Mouse (Mus musculus) hindbrain, embryonic 12.5 days (tissue): Measurements from ENCODE around the gene Pemt. TPM values are rescaled to one million over a fixed set of nuclear protein-coding genes. Genes with fewer than 3 reads are reported as not detected.

Source experiments
- ATAC-seq: fragments of 200-750 bp; cut with Nextera tagmentation; 2 replicates; pipeline ENCODE4 v1.8.0; 2017; ENCODE audit warnings: moderate TSS enrichment; ENCODE audit not compliant: low FRiP score
- H3K27ac ChIP-seq: fragments of 300-500 bp; sonication (generic); 2 replicates; pipeline ENCODE4 v1.5.1; 2016; ENCODE audit warnings: mild to moderate bottlenecking
- H3K27me3 ChIP-seq: fragments of 300-500 bp; sonication (generic); 2 replicates; pipeline ENCODE4 v1.6.1; 2016; ENCODE audit warnings: mild to moderate bottlenecking
- H3K36me3 ChIP-seq: fragments of 300-500 bp; sonication (generic); 2 replicates; pipeline ENCODE4 v1.6.1; 2016; ENCODE audit warnings: mild to moderate bottlenecking
- H3K4me1 ChIP-seq: fragments of 300-500 bp; sonication (generic); 2 replicates; pipeline ENCODE4 v1.6.1; 2016
- H3K4me2 ChIP-seq: fragments of 300-500 bp; sonication (generic); replicated peaks from 2 replicates; pipeline ENCODE4 v1.6.1; 2016; ENCODE audit warnings: mild to moderate bottlenecking
- H3K4me3 ChIP-seq: fragments of 300-500 bp; sonication (generic); 2 replicates; pipeline ENCODE4 v1.5.1; 2016; ENCODE audit warnings: mild to moderate bottlenecking
- H3K9ac ChIP-seq: fragments of 300-500 bp; sonication (generic); 2 replicates; pipeline ENCODE4 v1.6.1; 2016; ENCODE audit warnings: mild to moderate bottlenecking, moderate library complexity
- H3K9me3 ChIP-seq: fragments of 300-500 bp; sonication (generic); replicated peaks from 2 replicates; pipeline ENCODE4 v1.6.1; 2016; ENCODE audit warnings: mild to moderate bottlenecking
- WGBS: fragments of 180-500 bp; shearing (Covaris S2); methylation state at CpG from one replicate; pipeline ENCODE4 v1.1.7; 2016; 5-methylcytosine and 5-hydroxymethylcytosine counted together
- polyA plus RNA-seq: library from polyadenylated mRNA; unstranded; fragments of >200 nt; fragmentation: Nextera tagmentation; extraction: Ambion mirVana; gene quantifications from 2 replicates; pipeline ENCODE4 v1.2.1, GENCODE M21; 2016

The Pemt gene
- polyA plus RNA-seq, 1 experiment from 2014 or later: 5.7 TPM

- Histone ChIP-seq H3K9ac (no peak overlapping the region), H3K4me2 (no peak overlapping the region), H3K9me3 (no peaks in the 10 kb centered on the region), H3K4me1 (peaks cover 9% of the 10 kb centered on the region), H3K36me3 (no peaks in the 10 kb centered on the region), H3K27ac (no peak overlapping the region), H3K27me3 (0 out of 2 replicates have a peak, but pooled peaks cover 7% of the 10 kb centered on the region), H3K4me3 (no peak overlapping the region)
- 83% methylated on average over 5 of the region's 5 CpGs for WGBS
- no peak for ATAC-seq
Observed at GRCm38 (mm10) chr11:60026166-60026565, 20.1 kb downstream of the Pemt start.

- Histone ChIP-seq H3K4me1 (no peaks in the 10 kb centered on the region), H3K4me2 (no peak overlapping the region), H3K9ac (no peak overlapping the region), H3K9me3 (no peaks in the 10 kb centered on the region), H3K27me3 (0 out of 2 replicates have a peak, but pooled peaks cover 7% of the 10 kb centered on the region), H3K27ac (no peak overlapping the region), H3K36me3 (no peaks in the 10 kb centered on the region), H3K4me3 (no peak overlapping the region)
- ATAC-seq: no peak
- WGBS: 84% methylated on average over 6 of the region's 6 CpGs
Observed at GRCm38 (mm10) chr11:60021201-60021600, 25.1 kb downstream of the Pemt start.

GRCm38 (mm10) chr11:60016726-60017125 is 29.6 kb downstream of the Pemt start:
- H3K9ac ChIP-seq: no peak overlapping the region
- no peak overlapping the region for H3K4me3 ChIP-seq
- WGBS: 67% methylated on average over 4 of the region's 4 CpGs

GRCm38 (mm10) chr11:60011516-60011915 is 34.8 kb downstream of the Pemt start:
- Histone ChIP-seq H3K9ac (no peak overlapping the region), H3K36me3 (no peaks in the 10 kb centered on the region), H3K9me3 (no peaks in the 10 kb centered on the region), H3K4me2 (no peak overlapping the region), H3K4me3 (no peak overlapping the region), H3K27me3 (no peaks in the 10 kb centered on the region), H3K27ac (no peak overlapping the region), H3K4me1 (peaks cover 6% of the 10 kb centered on the region; the same call in 1 of the 2 replicates)
- WGBS: 73% methylated on average over 3 of the region's 3 CpGs
- ATAC-seq: no peak

More at GRCm38 (mm10) chr11:60016726-60017125, 29.6 kb downstream of the Pemt start:
- Histone ChIP-seq H3K36me3 (no peaks in the 10 kb centered on the region), H3K4me1 (no peaks in the 10 kb centered on the region), H3K9me3 (no peaks in the 10 kb centered on the region), H3K27ac (no peak overlapping the region), H3K4me2 (no peak overlapping the region), H3K27me3 (no peaks in the 10 kb centered on the region)
- ATAC-seq: no peak

- H3K27ac ChIP-seq: no peak overlapping the region
- 54% methylated on average over 3 of the region's 3 CpGs for WGBS
Observed at GRCm38 (mm10) chr11:60009451-60009850, 36.8 kb downstream of the Pemt start.

GRCm38 (mm10) chr11:60005866-60006265 is 40.4 kb downstream of the Pemt start:
- WGBS: 80% methylated on average over 3 of the region's 3 CpGs
- Histone ChIP-seq H3K4me3 (no peak overlapping the region), H3K9me3 (no peaks in the 10 kb centered on the region), H3K9ac (no peak overlapping the region), H3K27me3 (no peaks in the 10 kb centered on the region), H3K27ac (no peak overlapping the region), H3K4me1 (peaks cover 6% of the 10 kb centered on the region; the same call in 1 of the 2 replicates), H3K36me3 (no peaks in the 10 kb centered on the region), H3K4me2 (no peak overlapping the region)
- ATAC-seq: no peak

More at GRCm38 (mm10) chr11:60009451-60009850, 36.8 kb downstream of the Pemt start:
- Histone ChIP-seq H3K4me2 (no peak overlapping the region), H3K27me3 (no peaks in the 10 kb centered on the region), H3K4me1 (peaks cover 6% of the 10 kb centered on the region; the same call in 1 of the 2 replicates), H3K9ac (no peak overlapping the region), H3K36me3 (no peaks in the 10 kb centered on the region), H3K9me3 (no peaks in the 10 kb centered on the region), H3K4me3 (no peak overlapping the region)
- ATAC-seq: no peak

GRCm38 (mm10) chr11:60004716-60005115 is 41.6 kb downstream of the Pemt start:
- Histone ChIP-seq H3K27me3 (no peaks in the 10 kb centered on the region), H3K4me3 (no peak overlapping the region), H3K4me2 (no peak overlapping the region), H3K9me3 (no peaks in the 10 kb centered on the region), H3K4me1 (0 out of 2 replicates have a peak, but pooled peaks cover under 1% of the 10 kb centered on the region), H3K9ac (no peak overlapping the region), H3K36me3 (no peaks in the 10 kb centered on the region), H3K27ac (no peak overlapping the region)
- no peak for ATAC-seq
- WGBS: 67% methylated on average over 6 of the region's 6 CpGs

GRCm38 (mm10) chr11:60003811-60004210 is 42.5 kb downstream of the Pemt start:
- H3K27me3 ChIP-seq: no peaks in the 10 kb centered on the region
- WGBS: 86% methylated on average over 7 of the region's 8 CpGs
- no peak overlapping the region for H3K4me3 ChIP-seq
- no peaks in the 10 kb centered on the region for H3K36me3 ChIP-seq
- no peaks in the 10 kb centered on the region for H3K4me1 ChIP-seq
- no peaks in the 10 kb centered on the region for H3K9me3 ChIP-seq
- ATAC-seq: no peak
- no peak overlapping the region for H3K27ac ChIP-seq
- no peak overlapping the region for H3K4me2 ChIP-seq
- no peak overlapping the region for H3K9ac ChIP-seq

GRCm38 (mm10) chr11:60001231-60001980 is 44.9 kb downstream of the Pemt start:
- no peaks in the 10 kb centered on the region for H3K4me1 ChIP-seq
- H3K4me2 ChIP-seq: no peak overlapping the region
- ATAC-seq: no peak
- H3K27me3 ChIP-seq: no peaks in the 10 kb centered on the region
- H3K9ac ChIP-seq: no peak overlapping the region
- H3K27ac ChIP-seq: no peak overlapping the region
- WGBS: 80% methylated on average over 5 of the region's 5 CpGs
- no peaks in the 10 kb centered on the region for H3K36me3 ChIP-seq
- H3K9me3 ChIP-seq: no peaks in the 10 kb centered on the region
- H3K4me3 ChIP-seq: no peak overlapping the region

GRCm38 (mm10) chr11:59994318-59994717 is 52.0 kb downstream of the Pemt start:
- no peak for ATAC-seq
- Histone ChIP-seq H3K4me3 (no peak overlapping the region), H3K36me3 (no peaks in the 10 kb centered on the region), H3K9ac (no peak overlapping the region), H3K27me3 (no peaks in the 10 kb centered on the region), H3K9me3 (no peaks in the 10 kb centered on the region), H3K4me1 (no peaks in the 10 kb centered on the region), H3K4me2 (no peak overlapping the region), H3K27ac (no peak overlapping the region)
- 68% methylated on average over 9 of the region's 9 CpGs for WGBS

- WGBS: 77% methylated on average over 8 of the region's 8 CpGs
- H3K9me3 ChIP-seq: no peaks in the 10 kb centered on the region
- no peaks in the 10 kb centered on the region for H3K36me3 ChIP-seq
- H3K4me3 ChIP-seq: no peak overlapping the region
- no peak overlapping the region for H3K27ac ChIP-seq
- H3K4me2 ChIP-seq: no peak overlapping the region
- no peak overlapping the region for H3K9ac ChIP-seq
- H3K27me3 ChIP-seq: no peaks in the 10 kb centered on the region
- no peak for ATAC-seq
- H3K4me1 ChIP-seq: no peaks in the 10 kb centered on the region
Observed at GRCm38 (mm10) chr11:59991365-59991764, 54.9 kb downstream of the Pemt start.

- WGBS: 73% methylated on average over 1 of the region's 1 CpGs
- Histone ChIP-seq H3K4me2 (no peak overlapping the region), H3K27ac (no peak overlapping the region), H3K9ac (no peak overlapping the region), H3K27me3 (no peaks in the 10 kb centered on the region), H3K9me3 (no peaks in the 10 kb centered on the region), H3K36me3 (no peaks in the 10 kb centered on the region), H3K4me3 (no peak overlapping the region), H3K4me1 (no peaks in the 10 kb centered on the region)
- ATAC-seq: no peak
Observed at GRCm38 (mm10) chr11:59989406-59989805, 56.9 kb downstream of the Pemt start.

- no peak for ATAC-seq
- peaks cover 8% of the 10 kb centered on the region; the same call in 1 of the 2 replicates for H3K4me1 ChIP-seq
- no peak overlapping the region for H3K9ac ChIP-seq
- H3K36me3 ChIP-seq: no peaks in the 10 kb centered on the region
- no peak overlapping the region for H3K27ac ChIP-seq
- H3K27me3 ChIP-seq: peaks cover 44% of the 10 kb centered on the region
- WGBS: 79% methylated on average over 5 of the region's 5 CpGs
- H3K4me3 ChIP-seq: no peak overlapping the region
- H3K4me2 ChIP-seq: no peak overlapping the region
- H3K9me3 ChIP-seq: no peaks in the 10 kb centered on the region
Observed at GRCm38 (mm10) chr11:59977831-59978230, 68.5 kb downstream of the Pemt start.
